Mouse (Mus musculus): ENCODE measurements around the gene Klf2. TPM values are rescaled to one million over a fixed set of nuclear protein-coding genes. Genes with fewer than 3 reads are reported as not detected.

The Klf2 gene
- polyA plus RNA-seq, 1 experiment: 0.06 TPM

DNA sequence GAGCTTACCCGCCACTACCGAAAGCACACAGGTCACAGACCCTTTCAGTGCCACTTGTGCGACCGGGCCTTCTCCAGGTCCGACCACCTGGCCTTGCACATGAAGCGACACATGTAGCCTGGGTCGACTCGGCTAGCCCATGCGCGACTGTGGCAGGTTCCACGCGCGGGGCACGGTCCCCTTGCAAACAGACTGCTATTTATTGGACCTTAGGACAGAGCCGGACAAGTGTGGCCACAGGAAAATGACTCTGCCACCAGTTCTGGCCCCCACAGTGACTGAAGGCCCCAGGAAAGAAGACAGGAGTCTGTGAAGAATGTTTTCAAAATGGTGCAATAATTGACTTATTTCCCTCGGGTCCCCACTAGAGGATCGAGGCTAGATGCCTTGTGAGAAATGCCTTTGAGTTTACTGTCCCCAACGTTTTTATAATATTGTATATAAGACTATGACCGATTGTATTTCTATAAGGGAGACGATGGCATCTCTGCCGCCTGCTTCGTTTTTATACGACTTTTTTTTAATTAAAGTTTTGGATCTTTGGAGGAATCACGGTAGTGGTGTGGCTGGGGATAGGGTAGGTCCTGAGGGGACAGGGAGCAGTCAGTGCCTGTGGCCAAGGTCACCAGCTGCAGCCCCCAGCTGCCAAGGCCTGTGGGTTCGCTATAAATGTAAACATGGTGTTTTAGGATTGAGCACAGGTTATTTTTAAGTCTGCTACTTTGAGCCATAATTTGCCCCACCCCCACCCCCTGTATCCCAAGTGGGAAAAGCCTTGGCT, 2.2 kb downstream of the Klf2 start:
- TF ChIP-seq GATA1 (IDR thresholded peaks at IDR 0.05; ENCODE audit: low read length): no peak

DNA sequence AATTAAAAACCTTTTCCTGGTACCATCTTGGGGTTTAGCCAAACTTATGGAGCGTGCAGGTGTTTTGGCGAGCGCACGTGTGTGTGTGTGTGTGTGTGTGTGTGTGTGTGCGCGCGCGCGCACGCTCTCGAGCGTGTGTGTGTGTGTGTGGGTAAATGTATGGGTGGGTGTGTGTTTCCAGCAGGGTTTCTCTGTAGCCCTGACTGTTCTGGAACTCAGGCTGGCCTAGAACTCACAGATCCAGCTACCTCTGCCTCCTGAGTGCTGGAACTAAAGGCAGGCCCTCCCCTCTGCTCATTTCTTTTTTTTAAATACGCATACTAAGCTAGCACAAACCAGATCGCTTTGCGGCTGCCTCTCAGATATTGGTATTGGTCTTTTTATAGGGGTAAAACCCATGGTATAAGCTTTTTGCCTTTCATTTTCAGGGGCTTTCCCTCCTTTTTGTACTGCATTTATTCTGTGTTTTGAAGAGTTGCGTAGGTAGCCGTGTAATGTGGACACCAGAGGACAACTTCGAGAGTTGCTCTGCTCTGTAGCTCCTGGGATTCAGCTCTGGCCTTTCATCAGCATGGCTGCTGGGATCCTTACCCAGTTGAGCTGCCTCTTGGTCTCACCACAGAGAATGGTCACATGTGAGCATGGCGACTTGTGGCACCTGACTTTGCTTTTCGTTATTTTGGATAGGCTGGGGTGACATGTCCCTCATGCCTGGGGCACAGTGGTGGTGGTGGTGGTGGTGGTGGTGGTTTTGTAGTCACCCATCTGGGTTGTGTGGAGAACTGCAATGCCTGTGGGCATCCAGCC, 3.0 kb downstream of the Klf2 start:
- no peak for TF ChIP-seq GATA1 (IDR thresholded peaks at IDR 0.05; ENCODE audit: low read length)

GRCm38 (mm10) chr8:72322471-72322889, 3.6 kb downstream of the Klf2 start:
- TF ChIP-seq GATA1 (IDR thresholded peaks at IDR 0.05; ENCODE audit: low read length): no peak

- TF ChIP-seq GATA1 (IDR thresholded peaks at IDR 0.05; ENCODE audit: low read length): no peak
Measured at GRCm38 (mm10) chr8:72323131-72323725, 4.4 kb downstream of the Klf2 start.

DNA sequence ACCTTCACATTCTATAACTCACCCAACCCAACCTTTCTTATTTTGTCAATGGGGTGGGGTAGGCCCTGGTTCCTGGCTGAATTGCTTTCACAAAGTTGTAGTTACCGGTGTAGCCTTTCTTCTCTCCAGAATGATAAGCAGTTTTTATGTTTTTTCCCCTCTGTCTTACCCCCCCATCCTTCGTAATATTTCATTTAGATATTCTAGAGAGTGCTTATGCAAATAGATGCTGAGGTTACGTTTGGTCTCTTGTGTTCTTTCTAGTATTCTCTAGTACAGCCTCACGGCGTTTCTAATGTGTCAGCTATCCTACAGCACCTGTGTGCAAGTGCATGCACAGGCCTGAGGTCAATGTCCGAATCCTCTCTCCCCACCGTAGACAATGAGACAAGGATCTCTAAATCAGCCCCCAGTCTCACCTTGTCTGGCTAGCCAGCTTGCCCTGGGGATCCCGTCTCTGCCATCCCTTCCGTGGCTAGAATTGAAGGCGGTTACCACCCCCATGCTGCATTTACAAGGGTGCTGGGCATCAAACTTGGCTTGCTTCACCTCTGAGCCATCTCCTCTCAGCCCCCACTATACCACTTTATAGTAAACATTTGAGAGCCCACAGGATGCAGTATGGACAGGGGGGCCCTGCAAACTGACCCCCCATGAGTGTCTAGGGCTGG, 5.3 kb downstream of the Klf2 start:
- no peak for TF ChIP-seq GATA1 (IDR thresholded peaks at IDR 0.05; ENCODE audit: low read length)

DNA sequence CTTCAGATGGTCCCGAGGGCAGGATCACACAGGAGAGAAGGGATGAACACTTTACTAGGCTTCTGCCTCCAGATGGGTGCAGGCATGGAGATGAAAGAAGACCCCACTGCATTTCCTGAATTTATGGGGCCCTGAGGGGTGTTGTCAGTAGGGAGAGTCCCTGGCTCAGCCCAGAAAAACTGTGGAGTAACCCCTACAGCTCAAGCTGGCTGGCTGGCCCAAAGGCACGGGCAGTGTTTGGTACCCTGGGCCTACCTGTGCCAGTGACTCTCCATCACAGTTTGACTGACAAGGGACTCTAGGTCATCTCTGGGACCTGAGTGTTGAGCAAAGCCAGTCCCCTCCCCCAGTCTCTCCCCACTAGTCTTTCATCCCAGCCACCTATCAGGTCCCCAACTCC, 5.9 kb downstream of the Klf2 start:
- no peak for TF ChIP-seq GATA1 (IDR thresholded peaks at IDR 0.05; ENCODE audit: low read length)

GRCm38 (mm10) chr8:72329116-72329515, 10.3 kb downstream of the Klf2 start:
- no peak for TF ChIP-seq GATA1 (IDR thresholded peaks at IDR 0.05; ENCODE audit: low read length)

DNA sequence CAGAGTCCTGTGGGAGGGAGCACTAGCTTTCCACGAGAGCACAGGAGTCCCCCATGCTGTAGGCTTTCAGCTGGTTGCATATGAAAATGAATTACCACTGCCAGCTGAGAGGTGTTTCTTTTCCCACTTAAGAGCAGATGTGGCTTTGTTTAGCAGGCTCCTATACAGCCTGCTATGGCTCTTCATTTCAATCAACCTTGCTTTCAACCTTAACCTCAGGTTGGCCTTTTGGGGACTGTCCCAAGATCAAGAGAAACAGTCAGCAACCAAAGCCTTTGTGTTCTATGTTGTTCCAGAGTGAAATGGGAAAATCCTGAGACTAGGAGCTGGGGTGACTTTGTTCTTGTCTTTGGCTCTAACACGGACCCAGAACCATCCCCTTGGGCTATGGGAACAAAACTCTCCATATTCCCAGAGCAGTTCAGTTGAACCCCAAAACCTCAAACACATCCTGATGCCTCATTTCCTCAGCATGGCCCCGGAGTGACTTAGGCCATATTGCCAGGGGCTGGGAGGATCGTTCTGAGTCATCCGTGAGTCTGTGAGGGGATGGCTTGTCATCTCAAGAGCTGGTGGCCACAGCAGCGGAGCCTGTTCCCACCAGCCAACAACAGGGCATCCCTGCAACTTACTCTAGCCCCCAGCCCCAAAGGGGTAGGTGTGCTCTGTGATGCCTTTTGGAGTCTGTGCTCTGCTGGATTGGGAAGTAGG, 12.1 kb downstream of the Klf2 start:
- no peak for TF ChIP-seq GATA1 (IDR thresholded peaks at IDR 0.05; ENCODE audit: low read length)

- TF ChIP-seq GATA1 (IDR thresholded peaks at IDR 0.05; ENCODE audit: low read length): no peak
Measured at GRCm38 (mm10) chr8:72331631-72332030, 12.8 kb downstream of the Klf2 start.

GRCm38 (mm10) chr8:72333429-72334143, 14.8 kb downstream of the Klf2 start:
- TF ChIP-seq GATA1 (IDR thresholded peaks at IDR 0.05; ENCODE audit: low read length): no peak

DNA sequence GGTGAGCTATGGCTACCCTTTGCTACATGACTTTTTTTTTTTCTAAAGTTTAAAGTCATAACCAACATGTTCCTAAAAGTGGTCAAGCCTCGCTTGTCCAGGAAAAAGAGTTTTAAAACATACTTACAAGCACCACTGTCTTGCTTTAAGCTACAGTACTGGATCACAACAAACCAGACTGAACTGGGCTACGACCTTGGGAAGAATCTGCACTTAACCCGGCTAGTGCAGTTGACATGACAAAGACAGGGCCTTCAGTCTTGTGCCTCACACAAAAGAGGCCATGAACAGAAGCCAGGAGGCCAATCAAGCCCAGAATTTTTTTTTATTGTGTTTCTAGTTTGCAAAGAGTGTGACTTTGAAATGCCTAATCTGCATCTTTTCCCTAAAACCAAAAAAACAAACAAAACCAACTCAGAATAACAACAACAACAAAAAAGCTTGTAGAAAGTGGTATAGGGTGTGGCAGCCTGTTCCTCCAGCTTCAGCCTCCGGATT, 15.4 kb downstream of the Klf2 start:
- no peak for TF ChIP-seq GATA1 (IDR thresholded peaks at IDR 0.05; ENCODE audit: low read length)

GRCm38 (mm10) chr8:72336273-72336672, 17.4 kb downstream of the Klf2 start:
- no peak for TF ChIP-seq GATA1 (IDR thresholded peaks at IDR 0.05; ENCODE audit: low read length)

GRCm38 (mm10) chr8:72337034-72337433, 18.2 kb downstream of the Klf2 start:
- no peak for TF ChIP-seq GATA1 (IDR thresholded peaks at IDR 0.05; ENCODE audit: low read length)

GRCm38 (mm10) chr8:72342556-72343300, 23.9 kb downstream of the Klf2 start:
- no peak for TF ChIP-seq GATA1 (IDR thresholded peaks at IDR 0.05; ENCODE audit: low read length)

Data from G1E-ER4 (cell line).